Mouse (Mus musculus) intestine, embryonic 16.5 days (tissue): ENCODE data around the gene Shisa8. TPM values are rescaled to one million over a fixed set of nuclear protein-coding genes. Genes with fewer than 3 reads are reported as not detected.

ENCODE experiments used
- microRNA counts: library from miRNA; unstranded; fragments of <30 nt; microRNA quantifications from one replicate; lab custom pipeline; 2016
- microRNA-seq: library from miRNA; unstranded; fragments of <30 nt; microRNA quantifications from one replicate; pipeline ENCODE4, GENCODE M21; 2016
- polyA plus RNA-seq: library from polyadenylated mRNA; unstranded; fragments of >200 nt; fragmentation: Nextera tagmentation; extraction: Ambion mirVana; gene quantifications from 2 replicates; pipeline ENCODE4 v1.2.1, GENCODE M21; 2015

The Shisa8 gene
- polyA plus RNA-seq, 1 experiment from 2014 or later: 0.09 TPM

MicroRNA genes within 50 kb of the gene (microRNA counts, 519-probe panel; counts per million panel counts)
- microRNA mmu-miR-33 (lab: Ali Mortazavi, UCI): 2,213 counts per million, percentile 52 among the panel's probes with 10 or more counts

Small RNA genes within 50 kb of the gene (microRNA-seq; reads per million reads assigned to microRNA genes)
- 85.1 reads per million, percentile 45 among the genes with 10 or more reads in this experiment for gene Mir33

Other genes starting within 250 kb of the Shisa8 start
- gene 1700029P11Rik, start 232.3 kb downstream of the Shisa8 start, polyA plus RNA-seq: not detected in 2 replicates
- 72.1 and 78.4 TPM in 2 replicates for gene Xrcc6, start 225.0 kb downstream of the Shisa8 start, polyA plus RNA-seq
- gene Desi1, start 179.0 kb downstream of the Shisa8 start, polyA plus RNA-seq: 17.1 and 19.6 TPM in 2 replicates
- gene Snu13, start 165.2 kb downstream of the Shisa8 start, polyA plus RNA-seq: 215 and 246 TPM in 2 replicates
- not detected in 2 replicates for gene 4930407I10Rik, start 153.7 kb downstream of the Shisa8 start, polyA plus RNA-seq
- not detected in 2 replicates for gene Mei1, start 142.8 kb downstream of the Shisa8 start, polyA plus RNA-seq
- 9.8 and 11.6 TPM in 2 replicates for gene Ccdc134, start 84.9 kb downstream of the Shisa8 start, polyA plus RNA-seq
- gene Srebf2, start 65.6 kb downstream of the Shisa8 start, polyA plus RNA-seq: 138 and 141 TPM in 2 replicates
- gene Tnfrsf13c, start 11.6 kb upstream of the Shisa8 start, polyA plus RNA-seq: 0.09 and 0.11 TPM in 2 replicates
- 36.3 and 43.6 TPM in 2 replicates for gene Cenpm, start 31.9 kb upstream of the Shisa8 start, polyA plus RNA-seq
- gene 1500009C09Rik, start 39.6 kb upstream of the Shisa8 start, polyA plus RNA-seq: not detected in 2 replicates
- 4.2 and 4.4 TPM in 2 replicates for gene Sept3, start 62.1 kb upstream of the Shisa8 start, polyA plus RNA-seq
- 0.15 and 0.16 TPM in 2 replicates for gene Wbp2nl, start 86.1 kb upstream of the Shisa8 start, polyA plus RNA-seq
- gene Naga, start 126.1 kb upstream of the Shisa8 start, polyA plus RNA-seq: 296 and 437 TPM in 2 replicates
- gene Pheta2, start 126.1 kb upstream of the Shisa8 start, polyA plus RNA-seq: 11.6 and 13.2 TPM in 2 replicates
- 332 and 340 TPM in 2 replicates for gene Smdt1, start 126.1 kb upstream of the Shisa8 start, polyA plus RNA-seq
- gene Ndufa6, start 141.5 kb upstream of the Shisa8 start, polyA plus RNA-seq: 561 and 588 TPM in 2 replicates
- 14.1 and 14.9 TPM in 2 replicates for gene Cyp2d22, start 167.4 kb upstream of the Shisa8 start, polyA plus RNA-seq
- not detected in 2 replicates for gene Cyp2d11, start 181.2 kb upstream of the Shisa8 start, polyA plus RNA-seq
- 0.67 and 1.8 TPM in 2 replicates for gene Cyp2d10, start 194.4 kb upstream of the Shisa8 start, polyA plus RNA-seq
- 0.10 and 0.31 TPM in 2 replicates for gene Cyp2d9, start 220.6 kb upstream of the Shisa8 start, polyA plus RNA-seq